Mouse (Mus musculus) spleen, adult 2 months (tissue): Measurements from ENCODE around the gene Pde8b.

Source experiments
- CTCF ChIP-seq: fragments of 200-500 bp; IDR thresholded peaks from 2 replicates; pipeline ENCODE4 v1.5.1; 2011; ENCODE audit warnings: mild to moderate bottlenecking, inconsistent platforms; ENCODE audit not compliant: insufficient read depth, insufficient read length, insufficient replicate concordance; ENCODE audit errors: extremely low read depth
- POLR2A ChIP-seq: fragments of 200-500 bp; IDR thresholded peaks from 2 replicates; pipeline ENCODE4 v1.6.1; 2011; ENCODE audit warnings: low read depth, low read length, inconsistent platforms

DNA sequence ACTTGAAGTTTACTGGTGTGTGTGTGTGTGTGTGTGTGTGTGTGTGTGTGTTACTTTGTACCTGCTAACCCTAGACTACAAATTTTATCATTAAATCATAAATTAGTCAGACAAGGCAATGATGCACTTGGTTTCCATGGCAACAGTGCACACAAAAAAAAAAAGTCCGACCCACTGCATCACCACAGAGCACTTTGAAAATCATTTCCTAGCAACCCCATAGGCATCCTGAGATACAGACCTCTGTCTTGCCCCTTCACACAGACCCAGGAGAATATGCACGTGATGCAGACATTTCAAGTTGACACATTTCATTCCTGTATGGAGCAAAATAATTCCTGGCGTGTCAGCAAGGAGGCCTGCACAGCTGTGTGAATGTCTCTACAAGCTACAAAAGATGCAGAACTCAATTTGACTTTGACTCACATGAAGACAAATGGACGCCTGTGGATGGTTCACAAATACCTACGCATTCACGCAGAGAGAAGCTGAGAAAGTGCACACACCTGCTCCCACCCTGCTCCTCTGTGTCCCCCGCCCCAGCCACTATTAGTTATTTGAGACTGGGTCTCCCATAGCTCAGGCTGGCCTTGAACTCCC is 53.9 kb downstream of the Pde8b start:
- TF ChIP-seq CTCF, result no peak
- no peak for TF ChIP-seq POLR2A
